Mouse (Mus musculus) bone marrow macrophage, adult 2 months (primary cell): ENCODE measurements around the gene Lancl1.

Experiments
- CTCF ChIP-seq: IDR thresholded peaks from 2 replicates; pipeline ENCODE4 v1.5.1; 2012; ENCODE audit warnings: low read depth, mild to moderate bottlenecking, low read length, moderate library complexity
- POLR2A ChIP-seq: IDR thresholded peaks from 2 replicates; pipeline ENCODE4 v1.6.1; 2012; ENCODE audit warnings: mild to moderate bottlenecking, low read depth, low read length, borderline replicate concordance

- TF ChIP-seq POLR2A (no peak), CTCF (no peak)
Measured at GRCm38 (mm10) chr1:67022767-67023166, 15.9 kb downstream of the Lancl1 start.
